Mouse (Mus musculus) limb, embryonic 10.5 days (tissue): ENCODE results near the gene Nlgn1. TPM values are rescaled to one million over a fixed set of nuclear protein-coding genes. Genes with fewer than 3 reads are reported as not detected.

ENCODE experiments used
- DNase-seq: peaks from one replicate; pipeline ENCODE4 v3.0.0-alpha.2; 2017; ENCODE audit warnings: low spot score
- H3K27ac ChIP-seq: fragments of 300-500 bp; sonication (generic); 2 replicates; pipeline ENCODE4 v1.5.1; 2016; ENCODE audit warnings: mild to moderate bottlenecking
- H3K27me3 ChIP-seq: fragments of 300-500 bp; sonication (generic); 2 replicates; pipeline ENCODE4 v1.6.1; 2016; ENCODE audit warnings: low read depth, mild to moderate bottlenecking; ENCODE audit not compliant: poor library complexity, severe bottlenecking
- H3K36me3 ChIP-seq: fragments of 300-500 bp; sonication (generic); 2 replicates; pipeline ENCODE4 v1.6.1; 2016; ENCODE audit warnings: mild to moderate bottlenecking, moderate library complexity
- H3K4me1 ChIP-seq: fragments of 300-500 bp; sonication (generic); 2 replicates; pipeline ENCODE4 v1.6.1; 2016
- H3K4me3 ChIP-seq: fragments of 300-500 bp; sonication (generic); 2 replicates; pipeline ENCODE4 v1.5.1; 2016; ENCODE audit warnings: mild to moderate bottlenecking, moderate library complexity
- H3K9me3 ChIP-seq: fragments of 300-500 bp; sonication (generic); replicated peaks from 2 replicates; pipeline ENCODE4 v1.6.1; 2016; ENCODE audit warnings: mild to moderate bottlenecking
- WGBS: fragments of 180-500 bp; shearing (Covaris S2); methylation state at CpG from one replicate; pipeline ENCODE4 v1.1.7; 2016; 5-methylcytosine and 5-hydroxymethylcytosine counted together
- polyA plus RNA-seq: library from polyadenylated mRNA; unstranded; fragments of >200 nt; fragmentation: Nextera tagmentation; extraction: Ambion mirVana; gene quantifications from 2 replicates; pipeline ENCODE4 v1.2.1, GENCODE M21; 2016

Nlgn1 gene
- polyA plus RNA-seq, 1 experiment from 2014 or later = 0.28 TPM

DNA sequence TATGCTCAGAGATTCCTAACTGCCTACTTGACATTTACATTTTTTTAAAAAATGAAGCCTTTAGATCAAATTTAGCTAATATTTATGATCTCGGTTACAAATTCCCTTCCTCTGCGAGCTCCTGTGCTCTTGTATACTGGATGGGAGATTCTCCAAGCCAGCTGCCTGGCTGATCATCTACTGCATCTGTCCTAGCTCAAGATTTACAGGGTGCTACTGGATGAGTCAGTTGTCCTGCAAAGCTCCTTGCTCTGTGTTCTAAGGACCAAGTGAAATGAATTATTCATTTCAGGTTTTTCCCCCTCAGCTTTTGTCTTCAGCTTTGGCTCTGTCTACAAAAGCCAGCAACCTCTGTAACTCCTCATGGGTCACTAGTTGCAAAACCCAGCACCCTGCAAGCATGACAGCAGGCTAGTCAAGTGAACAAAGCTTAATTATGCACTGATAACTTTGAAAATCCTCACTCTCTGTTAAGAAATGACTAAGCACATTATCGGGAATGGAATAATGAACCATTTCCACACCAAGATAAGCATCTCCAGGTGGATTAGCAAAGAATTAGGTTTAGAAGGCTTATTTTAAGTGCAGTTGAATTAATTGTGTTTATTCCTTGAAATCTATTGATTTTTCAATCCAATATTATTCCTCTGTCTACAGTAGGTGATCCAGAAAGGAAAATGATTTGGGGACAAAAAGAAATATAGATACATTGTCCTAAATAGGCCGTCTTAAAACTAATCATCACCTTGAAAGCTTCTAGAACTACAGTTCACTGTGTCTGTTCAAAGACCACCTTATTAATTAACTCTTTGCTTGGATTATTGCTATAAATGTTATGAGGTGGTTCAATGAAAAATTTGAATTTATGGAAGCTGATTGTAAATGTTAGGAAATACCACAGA is 61.1 kb downstream of the Nlgn1 start:
- no peak for DNase-seq
- no peaks in the 10 kb centered on the region for H3K36me3 ChIP-seq
- H3K9me3 ChIP-seq = no peaks in the 10 kb centered on the region
- H3K4me1 ChIP-seq = no peaks in the 10 kb centered on the region
- no peaks in the 10 kb centered on the region for H3K27me3 ChIP-seq
- 75% methylated on average over 4 of the region's 4 CpGs for WGBS
- H3K4me3 ChIP-seq = no peak overlapping the region
- H3K27ac ChIP-seq = no peak overlapping the region

DNA sequence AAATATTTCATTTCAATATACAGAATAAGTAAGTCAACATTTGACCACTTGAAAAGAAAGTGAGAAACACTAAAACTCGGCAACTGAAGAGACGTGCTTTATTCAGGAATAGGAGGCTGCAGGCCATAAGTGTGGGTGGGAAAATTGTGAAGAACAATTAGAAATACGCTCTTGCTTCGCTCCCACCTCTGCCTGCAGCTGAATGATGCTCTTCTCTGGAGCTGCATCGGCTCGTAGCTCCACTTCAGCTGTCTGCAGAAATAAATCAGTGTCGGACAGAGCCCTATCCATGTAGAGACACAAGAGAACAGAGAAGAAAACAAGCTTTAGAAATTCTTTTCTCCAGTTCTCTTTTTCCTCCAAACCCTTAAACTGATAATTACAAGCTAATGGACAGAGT is 85.7 kb downstream of the Nlgn1 start:
- H3K36me3 ChIP-seq = no peaks in the 10 kb centered on the region
- WGBS = 86% methylated on average over 7 of the region's 7 CpGs
- no peak for DNase-seq
- H3K27me3 ChIP-seq = no peaks in the 10 kb centered on the region
- H3K9me3 ChIP-seq = no peaks in the 10 kb centered on the region
- no peak overlapping the region for H3K4me3 ChIP-seq
- no peak overlapping the region for H3K27ac ChIP-seq
- H3K4me1 ChIP-seq = no peaks in the 10 kb centered on the region

- no peak overlapping the region for H3K27ac ChIP-seq
- no peak for DNase-seq
- no peaks in the 10 kb centered on the region for H3K9me3 ChIP-seq
- H3K4me3 ChIP-seq = no peak overlapping the region
- no peaks in the 10 kb centered on the region for H3K36me3 ChIP-seq
- no peaks in the 10 kb centered on the region for H3K27me3 ChIP-seq
- 73% methylated on average over 2 of the region's 2 CpGs for WGBS
- H3K4me1 ChIP-seq = no peaks in the 10 kb centered on the region
Observed at GRCm38 (mm10) chr3:26243274-26243673, 89.0 kb downstream of the Nlgn1 start.

DNA sequence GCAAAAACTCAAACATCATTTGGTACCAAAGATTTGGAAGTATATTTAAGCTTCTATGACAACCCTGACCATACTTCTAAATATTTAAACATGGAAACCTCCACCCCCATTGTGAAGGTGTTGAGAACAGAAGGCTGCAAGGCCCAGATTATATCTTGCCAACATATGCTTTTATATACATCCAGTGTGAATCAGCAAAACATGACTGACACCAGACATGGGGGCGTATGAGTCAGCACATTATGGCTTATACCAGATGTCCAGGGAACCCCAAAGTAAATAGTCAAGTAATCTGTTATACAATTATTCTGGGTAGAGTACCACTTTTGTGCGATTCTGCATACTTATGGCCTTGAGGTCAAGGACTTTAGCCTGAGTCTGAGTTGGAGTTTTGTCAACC is 102.3 kb downstream of the Nlgn1 start:
- Histone ChIP-seq H3K27ac (no peak overlapping the region), H3K4me3 (no peak overlapping the region), H3K9me3 (no peaks in the 10 kb centered on the region), H3K4me1 (no peaks in the 10 kb centered on the region), H3K27me3 (no peaks in the 10 kb centered on the region), H3K36me3 (no peaks in the 10 kb centered on the region)
- DNase-seq = no peak
- WGBS = 89% methylated on average over 2 of the region's 2 CpGs

DNA sequence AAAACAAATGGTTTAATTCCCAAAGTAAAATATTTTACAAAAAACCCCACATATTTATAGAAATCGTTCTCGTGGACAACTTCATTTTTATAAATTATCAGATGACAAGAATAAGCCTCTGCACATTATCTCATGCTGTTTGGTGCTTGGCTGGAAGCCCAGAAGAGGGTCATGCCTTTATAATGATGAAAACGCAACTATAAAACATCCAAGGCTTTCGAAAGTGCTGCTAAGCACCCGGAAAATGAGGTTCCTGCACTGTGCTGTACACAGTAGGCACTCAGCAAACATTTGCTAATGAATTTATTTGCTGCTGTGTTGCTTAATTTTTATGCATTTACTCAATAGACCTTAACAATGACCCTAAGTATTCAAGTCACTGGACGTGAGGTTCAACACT is 103.4 kb downstream of the Nlgn1 start:
- Histone ChIP-seq H3K9me3 (no peaks in the 10 kb centered on the region), H3K4me3 (no peak overlapping the region), H3K27ac (no peak overlapping the region), H3K4me1 (no peaks in the 10 kb centered on the region), H3K36me3 (no peaks in the 10 kb centered on the region), H3K27me3 (no peaks in the 10 kb centered on the region)
- DNase-seq = no peak
- 90% methylated on average over 6 of the region's 6 CpGs for WGBS

DNA sequence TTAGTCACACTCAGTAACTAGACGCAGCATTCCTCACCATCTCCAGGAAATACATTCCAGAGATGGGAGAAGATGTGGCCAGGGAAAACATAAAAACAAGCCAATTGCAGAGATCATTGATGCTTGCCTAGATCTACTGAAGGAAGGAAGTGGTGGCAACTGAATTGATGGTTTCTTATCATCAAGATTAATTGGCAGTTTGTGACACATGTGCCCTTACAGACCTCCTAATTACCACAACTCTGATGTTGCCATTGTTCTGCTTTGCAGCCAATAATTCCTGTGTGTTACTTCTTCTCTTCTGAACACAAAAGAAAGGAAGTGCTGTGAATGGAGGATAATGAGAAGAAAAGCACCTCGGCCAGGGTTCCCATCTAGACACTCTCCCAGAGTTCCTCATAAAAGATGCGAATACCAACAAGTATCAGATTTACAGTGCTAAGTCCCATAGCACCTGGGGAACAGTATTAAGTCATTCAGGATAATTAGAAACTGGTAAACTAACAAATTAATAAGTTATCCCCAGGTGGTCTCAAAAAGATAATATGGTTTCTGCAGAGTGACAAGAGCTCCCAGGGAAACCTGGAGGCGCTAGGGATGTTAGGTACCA is 104.0 kb downstream of the Nlgn1 start:
- H3K4me1 ChIP-seq = no peaks in the 10 kb centered on the region
- H3K4me3 ChIP-seq = no peak overlapping the region
- H3K36me3 ChIP-seq = no peaks in the 10 kb centered on the region
- H3K27me3 ChIP-seq = no peaks in the 10 kb centered on the region
- no peak overlapping the region for H3K27ac ChIP-seq
- DNase-seq = no peak
- no peaks in the 10 kb centered on the region for H3K9me3 ChIP-seq
- 75% methylated on average over 4 of the region's 4 CpGs for WGBS

GRCm38 (mm10) chr3:26223500-26223899 is 108.8 kb downstream of the Nlgn1 start:
- no peaks in the 10 kb centered on the region for H3K4me1 ChIP-seq
- H3K36me3 ChIP-seq = no peaks in the 10 kb centered on the region
- H3K27ac ChIP-seq = no peak overlapping the region
- WGBS = 89% methylated on average over 3 of the region's 3 CpGs
- H3K4me3 ChIP-seq = no peak overlapping the region
- no peak for DNase-seq
- H3K27me3 ChIP-seq = no peaks in the 10 kb centered on the region
- H3K9me3 ChIP-seq = no peaks in the 10 kb centered on the region

DNA sequence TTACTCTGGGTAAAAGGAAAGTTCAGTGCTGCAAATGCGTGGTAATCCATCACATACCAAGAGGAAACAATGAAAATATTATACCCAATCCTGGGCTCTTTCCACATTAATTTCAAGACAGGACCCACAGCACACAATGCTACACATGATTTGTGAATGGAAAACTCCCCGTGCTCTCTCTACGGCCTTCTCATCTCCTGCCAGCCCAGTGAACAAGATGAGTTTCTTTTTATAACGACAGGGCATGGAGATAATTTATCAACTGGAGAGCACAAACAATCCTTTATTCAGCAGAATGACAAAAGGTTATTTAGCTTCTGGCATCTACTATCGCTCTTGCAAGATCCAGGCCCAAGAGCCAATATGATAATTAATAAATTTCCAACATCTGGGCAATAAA is 116.0 kb downstream of the Nlgn1 start:
- no peak for DNase-seq
- Histone ChIP-seq H3K27me3 (no peaks in the 10 kb centered on the region), H3K4me1 (no peaks in the 10 kb centered on the region), H3K36me3 (no peaks in the 10 kb centered on the region), H3K9me3 (no peaks in the 10 kb centered on the region), H3K4me3 (no peak overlapping the region), H3K27ac (no peak overlapping the region)
- 83% methylated on average over 5 of the region's 5 CpGs for WGBS

DNA sequence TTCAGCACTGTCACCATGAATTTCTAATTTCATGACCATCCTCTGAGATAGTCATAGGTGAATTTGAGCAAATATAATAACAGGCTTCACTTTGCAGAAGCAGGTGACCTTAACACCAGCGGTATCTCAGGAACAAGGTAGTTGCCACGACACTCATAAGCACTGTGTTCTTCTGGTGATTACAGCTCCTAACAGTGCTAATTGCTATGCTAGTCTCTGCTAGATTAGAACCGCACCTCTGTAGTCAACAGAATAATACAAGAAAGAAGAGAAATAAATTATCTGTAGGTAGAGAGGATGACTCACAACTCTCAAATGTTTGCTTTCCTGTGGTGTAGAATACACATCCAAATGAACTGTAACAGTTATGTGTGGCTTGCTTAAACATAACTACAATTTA is 129.6 kb downstream of the Nlgn1 start:
- no peak for DNase-seq
- Histone ChIP-seq H3K27me3 (no peaks in the 10 kb centered on the region), H3K4me1 (no peaks in the 10 kb centered on the region), H3K4me3 (no peak overlapping the region), H3K9me3 (no peaks in the 10 kb centered on the region), H3K36me3 (no peaks in the 10 kb centered on the region), H3K27ac (no peak overlapping the region)
- 87% methylated on average over 3 of the region's 3 CpGs for WGBS

GRCm38 (mm10) chr3:26201410-26201809 is 130.8 kb downstream of the Nlgn1 start:
- no peak overlapping the region for H3K27ac ChIP-seq
- no peak overlapping the region for H3K4me3 ChIP-seq
- WGBS = 49% methylated on average over 1 of the region's 1 CpGs
- no peaks in the 10 kb centered on the region for H3K36me3 ChIP-seq
- H3K9me3 ChIP-seq = no peaks in the 10 kb centered on the region
- DNase-seq = no peak
- H3K27me3 ChIP-seq = no peaks in the 10 kb centered on the region
- no peaks in the 10 kb centered on the region for H3K4me1 ChIP-seq

DNA sequence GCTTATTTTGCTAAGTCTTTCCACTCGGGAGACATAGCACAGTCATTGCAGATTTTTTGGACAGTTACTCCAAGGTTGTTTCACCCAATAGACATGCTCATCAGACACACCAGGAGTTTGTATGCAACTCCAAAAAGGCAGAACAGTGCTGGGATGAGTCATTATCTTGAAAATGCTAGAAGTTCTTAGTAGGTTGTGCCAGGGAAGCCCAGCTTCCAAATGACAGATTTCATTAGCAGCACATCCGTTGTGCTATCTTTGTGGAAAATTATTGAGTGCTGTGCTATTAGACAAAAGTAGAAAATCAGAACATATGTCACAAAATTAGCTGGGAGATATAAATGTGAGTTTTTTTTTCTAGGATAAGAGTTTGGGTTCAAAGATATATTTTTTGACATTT is 137.3 kb downstream of the Nlgn1 start:
- 86% methylated on average over 2 of the region's 2 CpGs for WGBS

GRCm38 (mm10) chr3:26181013-26181412 is 151.2 kb downstream of the Nlgn1 start:
- Histone ChIP-seq H3K4me3 (no peak overlapping the region), H3K9me3 (no peaks in the 10 kb centered on the region), H3K36me3 (no peaks in the 10 kb centered on the region), H3K4me1 (no peaks in the 10 kb centered on the region), H3K27ac (no peak overlapping the region), H3K27me3 (no peaks in the 10 kb centered on the region)
- no peak for DNase-seq
- 91% methylated on average over 3 of the region's 3 CpGs for WGBS

More for the DNA sequence above, 137.3 kb downstream of the Nlgn1 start:
- Histone ChIP-seq H3K36me3 (no peaks in the 10 kb centered on the region), H3K4me1 (no peaks in the 10 kb centered on the region), H3K4me3 (no peak overlapping the region), H3K27ac (no peak overlapping the region), H3K9me3 (no peaks in the 10 kb centered on the region), H3K27me3 (no peaks in the 10 kb centered on the region)
- no peak for DNase-seq

DNA sequence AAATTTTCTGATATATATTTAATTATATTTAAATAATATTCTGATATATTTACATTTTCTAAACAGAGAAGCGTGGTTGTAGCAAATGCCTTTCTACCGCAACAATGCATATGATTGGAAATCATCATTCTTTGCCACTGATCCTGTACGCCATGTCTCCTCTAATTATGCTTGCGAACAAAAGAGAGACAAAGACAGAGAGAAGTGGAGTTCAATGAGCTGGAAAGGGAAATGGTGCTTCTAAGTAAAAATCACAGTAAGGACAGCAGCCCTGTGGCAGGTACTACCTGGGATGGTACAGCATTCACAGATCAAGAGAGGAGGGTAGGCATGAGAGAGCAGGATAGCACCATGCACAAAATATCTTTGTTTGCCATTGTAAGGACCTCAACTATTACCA is 156.9 kb downstream of the Nlgn1 start:
- WGBS = 93% methylated on average over 4 of the region's 4 CpGs
- H3K36me3 ChIP-seq = no peaks in the 10 kb centered on the region
- no peak for DNase-seq
- H3K9me3 ChIP-seq = no peaks in the 10 kb centered on the region
- no peaks in the 10 kb centered on the region for H3K27me3 ChIP-seq
- no peak overlapping the region for H3K27ac ChIP-seq
- H3K4me3 ChIP-seq = no peak overlapping the region
- H3K4me1 ChIP-seq = no peaks in the 10 kb centered on the region
